Mouse (Mus musculus) cerebellum, postnatal 4 days (tissue): ENCODE results near the gene Sept12.

Source experiments
- DNase-seq, 2 experiments: peaks; one replicate each; pipeline ENCODE4 v3.0.0; 2022; ENCODE audit warnings: low spot score in 2 of 2, mixed read lengths in 1 of 2

Gene Sept12

DNA sequence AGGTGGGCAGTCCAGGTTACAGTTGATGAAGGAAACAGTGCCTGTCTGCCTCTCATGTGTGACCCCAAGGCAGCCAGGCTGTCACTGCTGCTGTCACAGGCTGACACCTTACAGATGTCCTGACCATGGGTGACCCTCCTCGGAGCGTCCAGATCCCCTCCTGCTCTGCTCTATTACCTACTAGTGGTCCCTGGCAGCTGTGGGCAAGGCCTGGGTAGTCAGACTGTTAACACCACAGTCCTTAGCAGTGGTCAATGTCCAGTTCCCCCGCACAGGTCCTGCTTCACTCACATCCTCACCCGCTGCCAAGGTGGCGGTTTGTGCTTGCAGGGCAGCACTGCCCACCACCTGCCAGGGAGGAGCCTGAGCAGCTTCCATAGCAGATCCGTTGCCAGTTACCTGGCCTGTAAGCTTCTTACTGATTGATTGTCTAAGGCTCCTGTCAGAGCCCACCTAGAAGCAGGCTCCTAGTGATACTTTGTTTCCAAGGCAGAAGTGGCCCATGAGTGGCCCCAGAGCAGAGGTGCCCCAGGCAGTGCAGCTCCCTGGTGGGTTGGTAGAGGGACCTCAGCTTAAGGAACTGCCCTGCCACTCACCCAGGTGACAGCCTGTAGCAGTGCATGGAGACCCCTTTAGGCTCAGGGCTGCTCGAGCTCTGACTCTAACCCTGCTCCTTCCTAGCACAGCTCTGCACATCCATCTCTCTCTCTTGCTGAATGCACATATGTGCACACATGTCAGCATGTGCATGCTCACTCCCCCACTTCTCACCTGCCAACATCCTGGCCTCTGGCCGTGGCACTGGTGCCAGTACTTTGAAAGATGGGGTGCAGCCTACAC lies 60.1 kb downstream of the Sept12 start:
- no peak for DNase-seq
